Mouse (Mus musculus): ENCODE measurements around the gene Slc2a12.
A peak's percentile ranks its signal among the peaks of the same experiment; 100 is the strongest.

Slc2a12 gene

DNA sequence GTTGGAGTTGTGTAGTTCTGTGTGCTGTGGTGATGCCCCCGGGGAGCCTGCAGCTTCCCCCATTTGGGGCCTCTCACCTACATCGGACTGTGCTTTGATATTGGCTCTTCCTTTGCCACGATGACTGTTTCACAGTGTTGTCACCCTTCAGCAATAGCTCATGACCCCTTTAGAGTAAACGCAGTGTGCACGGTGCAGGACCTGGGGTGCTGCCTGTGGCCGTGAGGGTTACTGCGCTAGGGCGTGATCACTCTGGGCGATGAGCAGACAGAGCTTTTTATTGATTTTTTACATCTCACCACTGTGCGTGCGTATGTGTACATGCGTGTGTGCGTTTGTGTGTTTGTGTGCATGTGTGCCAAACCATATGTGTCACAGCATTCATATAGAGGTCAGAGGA is 23.7 kb downstream of the Slc2a12 start:
- DNase-seq: no peak

- DNase-seq: no peak
Observed at GRCm38 (mm10) chr10:22674176-22674575, 29.4 kb downstream of the Slc2a12 start.

DNA sequence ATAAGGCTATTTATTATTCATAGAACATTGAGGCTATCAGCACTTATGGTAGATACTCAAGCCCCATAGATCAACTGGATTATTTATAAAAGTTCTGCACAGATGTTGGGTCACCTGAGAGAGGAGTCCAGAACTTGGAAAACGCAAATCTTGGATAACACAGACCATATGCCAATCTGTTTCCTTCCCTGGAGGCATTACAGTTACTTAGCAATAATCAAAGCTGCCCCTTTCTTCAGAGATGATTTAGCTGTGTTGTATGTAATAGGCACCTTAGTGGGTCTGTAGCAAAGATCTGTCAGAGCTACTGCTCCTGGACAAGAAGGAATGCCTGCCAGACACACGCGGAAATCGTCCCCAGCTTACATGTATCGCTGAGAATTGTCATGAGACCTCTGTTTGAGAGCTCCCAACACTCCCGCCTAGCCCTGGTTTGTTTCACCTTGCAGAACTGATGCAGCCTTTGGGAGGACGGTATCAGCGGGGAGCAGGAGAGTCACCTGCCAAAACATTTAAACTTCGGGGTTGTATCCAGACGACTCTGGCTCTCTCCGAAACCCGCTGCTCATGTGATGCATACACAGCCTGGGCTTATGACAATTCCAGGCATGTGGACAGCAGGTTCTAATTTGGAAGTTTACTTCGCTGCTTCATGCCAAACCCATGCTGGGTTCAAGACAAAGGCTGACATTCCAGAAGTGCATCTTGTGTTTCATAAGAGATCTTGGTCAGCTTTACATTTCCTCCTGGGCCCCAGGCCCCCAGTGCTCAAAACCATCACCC is 31.2 kb downstream of the Slc2a12 start:
- peak; percentile 27 to 28 for DNase-seq

GRCm38 (mm10) chr10:22696236-22696635 is 51.4 kb downstream of the Slc2a12 start:
- DNase-seq: no peak

DNA sequence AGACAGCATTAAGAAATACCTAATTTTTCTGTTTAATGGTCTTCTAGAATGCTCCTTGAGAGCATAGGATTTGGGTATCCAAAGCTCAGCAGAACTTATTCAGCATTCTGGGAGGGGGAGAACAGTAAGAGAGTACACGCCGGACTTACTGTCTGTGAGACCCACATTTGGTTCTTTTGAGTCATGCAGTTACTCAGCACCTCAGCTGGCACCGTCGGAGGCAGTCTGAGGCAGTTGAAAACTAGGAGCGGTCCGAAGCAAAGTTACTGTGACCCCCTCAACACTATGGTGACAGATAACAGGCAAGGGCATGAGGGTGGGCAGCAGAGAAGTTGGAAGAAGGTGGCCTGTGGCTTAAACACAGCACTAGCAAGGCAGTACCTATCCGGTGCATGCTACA is 52.1 kb downstream of the Slc2a12 start:
- no peak for DNase-seq

- no peak for DNase-seq
Observed at GRCm38 (mm10) chr10:22698158-22698953, 53.5 kb downstream of the Slc2a12 start.

GRCm38 (mm10) chr10:22699487-22700335 is 54.9 kb downstream of the Slc2a12 start:
- DNase-seq: peak in 1 of 2 experiments; percentile 42

DNA sequence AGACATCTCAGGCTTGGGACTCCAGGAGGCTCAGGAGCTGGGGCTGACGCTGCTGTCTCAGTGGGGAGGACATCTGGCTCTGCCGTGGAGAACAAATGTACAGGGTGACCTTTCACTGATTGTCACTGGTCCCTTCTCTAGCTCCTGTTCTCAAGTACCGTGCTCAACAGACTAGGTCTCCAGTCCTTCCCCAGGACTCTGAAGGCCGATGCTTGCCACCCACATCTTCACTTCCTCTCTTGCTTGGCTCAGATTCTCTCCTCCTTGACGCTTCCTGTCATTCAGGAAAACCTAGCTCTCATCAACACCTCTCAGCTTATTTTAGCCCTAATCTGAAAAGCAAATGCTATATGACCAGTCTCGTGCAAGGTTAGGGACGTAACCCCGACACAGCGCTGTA is 56.0 kb downstream of the Slc2a12 start:
- DNase-seq: no peak

DNA sequence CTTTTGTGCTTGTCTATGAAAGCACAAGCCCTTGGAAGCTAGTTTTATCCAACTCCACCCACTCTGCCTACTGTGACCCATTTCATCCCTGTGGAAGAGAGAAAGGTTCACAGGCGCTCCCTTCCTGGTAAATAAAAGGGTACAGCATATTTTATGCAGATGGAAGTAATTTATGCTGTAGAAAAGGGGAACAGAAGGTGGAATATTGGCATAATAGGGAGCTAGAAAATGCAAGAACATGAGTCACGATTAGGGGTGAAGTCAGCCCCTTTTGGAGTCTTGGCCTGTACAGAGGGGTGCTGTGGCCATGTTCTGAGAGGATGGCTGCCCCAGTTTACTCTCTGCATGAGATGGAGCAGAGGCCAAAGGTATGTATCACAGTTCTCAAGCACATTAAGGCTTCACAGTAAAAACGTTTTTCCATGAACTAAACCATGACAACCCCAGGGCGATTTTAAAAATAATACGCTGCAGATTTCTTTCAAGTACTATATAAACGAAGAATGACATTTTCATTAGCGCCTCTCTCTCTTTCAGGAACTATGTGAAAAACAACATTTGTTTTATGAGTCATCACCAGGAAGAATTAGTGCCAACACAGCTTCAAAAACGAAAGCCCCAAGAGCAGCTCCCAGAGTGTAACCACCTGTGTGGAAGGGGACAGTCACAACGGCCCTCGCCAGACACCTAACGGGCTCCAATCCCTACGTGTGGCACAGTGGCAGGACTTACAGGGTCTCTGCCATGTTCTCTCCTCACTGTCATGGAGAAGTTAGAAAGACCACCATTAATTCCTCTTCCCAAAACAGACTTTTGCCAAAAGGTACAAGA is 56.9 kb downstream of the Slc2a12 start:
- peak; percentile 50 to 67 for DNase-seq

DNA sequence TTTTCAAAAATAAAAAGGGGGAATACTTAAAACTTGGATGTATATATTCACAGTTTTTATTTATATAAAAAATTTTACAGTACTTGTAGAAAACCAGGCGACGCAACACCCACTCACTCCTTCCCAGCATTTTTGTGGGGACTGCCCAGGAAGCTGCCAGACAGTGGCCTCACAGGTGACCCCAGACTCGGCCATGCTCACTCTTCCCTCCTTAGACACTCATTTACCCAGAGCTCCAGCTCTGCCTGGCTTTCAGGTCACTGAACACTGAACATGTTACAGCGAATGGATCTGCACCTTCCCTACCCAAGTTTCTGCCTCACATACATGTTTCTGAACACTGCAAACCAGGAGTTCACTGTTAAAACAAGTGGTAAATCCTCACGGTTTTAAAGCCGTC is 59.0 kb downstream of the Slc2a12 start:
- no peak for DNase-seq

GRCm38 (mm10) chr10:22708190-22708843 is 63.5 kb downstream of the Slc2a12 start:
- DNase-seq: no peak

GRCm38 (mm10) chr10:22710173-22710777 is 65.5 kb downstream of the Slc2a12 start:
- DNase-seq: no peak

- DNase-seq: no peak
Observed at GRCm38 (mm10) chr10:22712955-22713354, 68.1 kb downstream of the Slc2a12 start.

GRCm38 (mm10) chr10:22714520-22714919 is 69.7 kb downstream of the Slc2a12 start:
- peak; percentile 61 to 75 for DNase-seq

DNA sequence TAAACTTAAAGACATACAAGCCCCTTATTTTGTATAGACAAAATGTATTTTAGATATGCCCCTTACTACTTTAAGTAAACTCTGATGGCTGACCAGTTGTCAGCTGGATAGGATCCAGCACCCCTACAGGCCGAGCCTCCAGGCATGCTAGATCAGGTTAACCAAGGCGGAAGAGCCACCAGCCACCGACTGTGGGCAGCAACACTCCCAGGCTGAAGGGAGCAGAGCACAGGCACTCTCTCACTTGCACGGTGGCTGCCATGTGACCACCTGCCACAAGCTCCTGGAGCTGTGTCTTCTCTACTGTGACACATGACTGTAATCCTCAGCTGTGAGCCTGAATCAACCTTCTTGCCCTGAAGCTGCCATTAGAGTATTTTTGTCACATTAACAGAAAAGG is 73.7 kb downstream of the Slc2a12 start:
- DNase-seq: peak; percentile 61 to 68

DNA sequence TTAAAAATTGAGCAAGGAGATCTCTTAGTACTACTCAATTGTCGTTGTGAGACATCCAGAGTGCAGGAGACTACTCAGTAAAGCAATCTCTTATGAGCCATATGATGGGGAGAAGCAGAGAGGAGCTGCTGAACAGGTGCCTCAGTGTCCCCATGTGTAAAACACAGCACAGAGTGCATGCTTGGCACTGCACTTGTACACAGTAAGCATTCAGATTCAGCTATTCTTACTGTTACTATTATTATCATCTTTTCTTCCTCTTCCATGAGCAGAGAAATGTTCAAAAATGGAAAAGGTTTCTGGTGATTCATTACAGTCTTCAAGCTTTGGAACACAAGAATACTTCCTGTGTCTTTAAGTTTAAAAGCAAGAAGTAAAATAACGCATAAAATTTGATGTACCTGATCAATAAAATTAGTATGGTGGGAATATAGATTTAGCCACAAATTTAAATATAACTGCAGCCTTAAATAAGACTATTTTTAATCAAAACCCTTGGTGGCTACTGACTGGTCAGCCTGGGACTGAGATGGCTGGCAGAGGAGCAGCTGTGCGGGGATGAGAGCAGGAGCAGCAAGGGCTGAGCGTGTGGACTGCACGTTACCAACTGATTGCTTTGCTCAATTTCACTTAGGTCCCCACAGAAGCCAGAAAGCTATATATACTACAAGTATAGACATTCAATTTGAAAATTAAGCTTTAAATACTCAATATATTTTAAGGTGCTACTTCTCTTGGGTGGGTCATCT is 76.1 kb downstream of the Slc2a12 start:
- no peak for DNase-seq

DNA sequence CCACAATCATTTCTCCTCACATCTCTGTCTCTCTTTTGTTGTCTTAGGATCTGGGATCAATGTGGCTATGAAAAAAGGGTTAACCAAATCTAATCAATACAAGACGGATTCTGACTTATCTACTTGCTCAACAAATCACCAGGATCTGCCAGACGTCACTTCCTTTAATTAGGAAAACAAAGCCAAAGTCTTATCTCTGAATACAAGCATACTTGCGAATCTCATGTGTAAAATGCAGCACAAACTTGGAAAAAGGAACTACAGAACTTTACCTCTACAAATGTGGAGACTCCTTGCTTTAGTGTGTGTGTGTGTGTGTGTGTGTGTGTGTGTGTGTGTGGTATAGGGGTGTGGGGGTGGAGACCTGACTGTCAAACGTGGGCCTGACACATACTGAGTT is 80.4 kb downstream of the Slc2a12 start:
- no peak for DNase-seq

DNA sequence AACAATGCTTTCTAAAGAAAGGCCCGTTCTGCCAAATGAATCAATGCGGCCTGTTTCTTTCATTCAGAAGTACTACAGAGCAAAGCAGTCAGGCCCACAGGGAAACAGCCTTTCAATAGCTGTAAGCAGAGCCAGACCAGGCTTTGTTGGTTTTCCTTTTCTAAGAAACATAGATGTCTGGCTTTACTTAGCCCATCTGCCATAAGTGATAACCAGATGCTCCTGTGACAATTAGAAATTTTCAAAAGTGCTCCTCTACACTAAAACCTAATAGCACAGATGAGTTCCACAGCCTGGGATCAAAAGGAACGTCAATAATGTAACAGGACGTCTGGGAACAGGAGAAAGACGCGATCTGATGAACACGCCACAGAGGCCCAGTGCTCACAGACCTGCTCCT is 81.5 kb downstream of the Slc2a12 start:
- no peak for DNase-seq

DNA sequence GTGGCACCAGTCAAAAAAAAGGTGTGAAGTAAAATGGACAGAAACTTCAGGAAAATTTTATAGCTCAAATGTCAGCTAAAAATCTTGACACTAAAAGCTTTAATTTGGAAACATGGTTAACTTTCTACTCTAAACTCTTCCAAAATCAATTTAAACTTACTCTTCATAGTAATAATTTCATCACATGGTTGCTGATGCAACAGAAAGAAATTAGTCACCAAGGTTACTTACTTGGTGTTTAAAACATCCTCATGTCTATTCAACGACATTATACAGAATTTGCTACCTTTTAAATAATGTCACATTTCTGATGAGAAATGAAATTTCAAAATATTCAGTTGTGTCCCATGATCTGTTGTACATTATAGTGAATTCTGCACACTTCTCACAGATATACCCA is 83.4 kb downstream of the Slc2a12 start:
- DNase-seq: no peak

DNA sequence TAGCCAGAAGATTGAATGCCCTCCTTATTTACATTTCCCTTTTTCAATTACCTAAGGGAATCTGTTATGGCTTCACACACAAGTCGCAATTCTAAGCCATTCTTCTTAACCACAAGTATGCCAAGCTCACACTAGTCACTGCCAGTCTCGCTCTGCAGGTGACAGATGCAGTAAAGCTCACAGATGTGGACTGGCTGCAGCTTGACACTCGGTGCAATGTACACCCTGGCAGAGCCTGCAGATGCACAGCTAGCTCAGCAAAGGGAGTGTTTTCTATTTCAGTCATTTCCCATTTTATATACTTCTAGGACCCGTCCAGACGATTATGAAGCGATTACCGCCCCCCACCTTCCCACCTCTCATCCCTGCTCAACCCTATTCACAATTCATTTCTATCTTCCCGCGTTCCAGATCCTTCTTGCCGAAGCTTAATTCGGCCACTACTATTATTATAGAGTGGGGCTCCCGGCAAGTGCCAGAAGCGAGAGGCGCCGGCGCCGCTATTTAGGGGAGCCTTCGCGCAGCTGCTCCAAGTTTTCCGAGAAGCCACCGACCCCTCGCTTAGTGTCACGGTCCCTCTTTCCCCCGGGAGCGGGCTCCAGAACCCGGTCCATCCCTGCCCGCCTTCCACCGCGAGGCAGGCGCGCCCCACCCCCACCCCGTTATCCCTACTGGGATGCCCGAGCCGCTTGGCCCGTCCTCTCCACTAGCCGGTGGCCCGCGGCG is 85.6 kb downstream of the Slc2a12 start:
- no peak for DNase-seq

All from cerebellum, postnatal 36 days (tissue).